Mouse (Mus musculus): ENCODE results near the gene Tas2r144.

- TF ChIP-seq CTCF (IDR thresholded peaks at IDR 0.05; ENCODE audit: low read depth): no peak
- no peak for TF ChIP-seq EP300 (IDR thresholded peaks at IDR 0.05; ENCODE audit: low read depth)
Observed at GRCm38 (mm10) chr6:42222286-42222685, 7.2 kb downstream of the Tas2r144 start.

Measured in heart, postnatal 0 days (tissue).